Mouse (Mus musculus) kidney, adult 2 months (tissue): ENCODE measurements around the gene Dnmt1.

Experiments
- CTCF ChIP-seq: fragments of 200-500 bp; conservative IDR thresholded peaks from 2 replicates; pipeline ENCODE4 v1.5.1; 2011; ENCODE audit warnings: low read depth, mild to moderate bottlenecking, control low read depth, low read length, moderate library complexity, mixed read lengths; ENCODE audit not compliant: insufficient read depth, insufficient read length
- POLR2A ChIP-seq: fragments of 200-500 bp; IDR thresholded peaks from one replicate; pipeline ENCODE4 v1.6.1; 2011; ENCODE audit warnings: low read depth, low read length, control low read depth

- TF ChIP-seq CTCF, result no peak
- no peak for TF ChIP-seq POLR2A
Measured at GRCm38 (mm10) chr9:20997065-20997464, 37.4 kb upstream of the Dnmt1 start.
